Mouse (Mus musculus): Measurements from ENCODE around the gene Gm17655.

Gene Gm17655

DNA sequence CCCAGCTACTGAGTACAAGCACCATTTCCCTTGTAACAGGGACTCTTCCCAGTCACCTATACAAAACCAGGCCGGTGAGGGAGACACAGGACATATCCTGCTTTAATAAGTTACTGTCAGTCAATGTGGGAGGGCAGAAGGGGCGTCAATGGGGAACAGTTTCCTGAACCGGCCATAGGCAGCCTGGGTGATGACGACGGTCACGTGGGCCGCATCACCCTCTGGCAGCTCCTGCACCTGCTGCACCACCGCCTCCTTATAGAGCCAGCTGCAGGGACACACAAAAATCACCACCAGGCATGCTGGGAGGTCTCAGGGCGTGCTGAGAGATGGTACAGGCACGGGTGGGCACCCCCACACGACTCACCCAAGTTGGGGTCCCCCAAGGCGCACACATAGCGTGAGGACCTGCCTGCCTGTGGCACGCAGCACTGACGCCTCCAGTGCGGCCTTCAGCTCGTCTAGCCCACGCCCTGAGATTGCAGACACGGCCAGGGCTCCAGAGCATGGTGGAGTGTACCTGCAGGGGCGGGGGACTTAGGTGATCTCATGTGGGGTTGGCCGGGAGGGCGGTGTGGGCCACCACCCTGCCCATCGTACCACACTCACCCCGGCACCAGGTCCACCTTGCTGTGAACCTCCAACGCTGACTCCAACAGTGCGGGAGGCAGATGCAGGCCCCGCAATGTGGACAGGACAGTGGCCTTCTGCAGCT is 31.7 kb upstream of the Gm17655 start:
- Histone ChIP-seq H3K36me3 (ENCODE audit: insufficient read depth, low read length) (peaks cover 50% of the 10 kb centered on the region), H3K27me3 (ENCODE audit: insufficient read depth, low read length) (no peaks in the 10 kb centered on the region), H3K9me3 (ENCODE audit: low read length) (no peaks in the 10 kb centered on the region), H3K4me3 (replicated peaks; ENCODE audit: low read length) (peak overlapping the region; percentile 94), H3K4me1 (replicated peaks; ENCODE audit: low read depth, low read length) (peaks cover 83% of the 10 kb centered on the region)
- TF ChIP-seq CTCF (conservative IDR thresholded peaks at IDR 0.05; ENCODE audit: low read length) (no peak), POU5F1 (IDR thresholded peaks at IDR 0.05; ENCODE audit: borderline replicate concordance, low read length) (no peak), NANOG (IDR thresholded peaks at IDR 0.05; ENCODE audit: borderline replicate concordance, low read length) (no peak)

DNA sequence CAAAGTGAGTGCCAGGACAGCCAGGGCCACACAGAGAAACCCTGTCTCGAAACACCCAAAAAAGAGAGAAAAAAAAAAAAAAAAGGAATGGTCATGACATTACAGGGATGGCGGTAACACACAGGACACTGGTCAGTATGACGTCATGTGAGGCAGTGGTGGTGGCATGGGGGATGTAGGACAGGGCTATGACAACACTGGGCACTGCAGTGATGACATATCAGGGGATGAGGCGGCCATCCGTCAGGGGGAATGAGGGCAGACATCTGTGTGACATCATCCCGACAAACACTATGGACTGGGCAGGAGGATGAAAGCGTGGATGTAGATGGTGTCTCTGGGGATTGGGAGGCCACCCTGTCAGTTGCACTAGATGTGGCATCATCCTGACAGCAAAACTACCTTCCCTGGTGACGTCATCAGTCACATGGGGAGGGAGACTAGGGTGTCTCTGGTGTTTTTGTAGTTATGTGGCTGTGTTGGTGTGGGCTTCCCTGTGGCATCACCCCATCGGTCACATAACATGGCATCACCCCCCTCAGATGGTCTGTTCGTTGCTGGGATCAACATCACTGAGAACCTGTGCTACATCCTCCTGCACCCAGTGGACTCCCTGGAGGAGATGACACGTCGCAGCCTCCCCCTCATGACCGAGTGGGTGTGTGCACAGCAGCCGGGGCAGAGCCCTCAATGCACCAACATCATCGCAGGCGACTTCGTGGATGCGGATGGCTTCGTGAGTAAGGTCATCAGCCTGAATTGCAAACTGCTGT is 30.7 kb upstream of the Gm17655 start:
- Histone ChIP-seq H3K9me3 (ENCODE audit: low read length) (no peaks in the 10 kb centered on the region), H3K36me3 (ENCODE audit: insufficient read depth, low read length) (peaks cover 50% of the 10 kb centered on the region), H3K4me3 (replicated peaks; ENCODE audit: low read length) (peak overlapping the region; percentile 94; the same call in 1 of the 2 replicates), H3K27me3 (ENCODE audit: insufficient read depth, low read length) (no peaks in the 10 kb centered on the region), H3K4me1 (replicated peaks; ENCODE audit: low read depth, low read length) (peaks cover 85% of the 10 kb centered on the region)
- TF ChIP-seq CTCF (conservative IDR thresholded peaks at IDR 0.05; ENCODE audit: low read length), result no peak
- TF ChIP-seq NANOG (IDR thresholded peaks at IDR 0.05; ENCODE audit: borderline replicate concordance, low read length), result no peak
- TF ChIP-seq POU5F1 (IDR thresholded peaks at IDR 0.05; ENCODE audit: borderline replicate concordance, low read length), result no peak

- H3K4me3 ChIP-seq (replicated peaks; ENCODE audit: low read length), result peak overlapping the region; percentile 69
- H3K36me3 ChIP-seq (ENCODE audit: insufficient read depth, low read length), result peaks cover 50% of the 10 kb centered on the region
- no peaks in the 10 kb centered on the region for H3K27me3 ChIP-seq (ENCODE audit: insufficient read depth, low read length)
- peaks cover 91% of the 10 kb centered on the region for H3K4me1 ChIP-seq (replicated peaks; ENCODE audit: low read depth, low read length)
- TF ChIP-seq NANOG (IDR thresholded peaks at IDR 0.05; ENCODE audit: borderline replicate concordance, low read length), result no peak
- no peak for TF ChIP-seq POU5F1 (IDR thresholded peaks at IDR 0.05; ENCODE audit: borderline replicate concordance, low read length)
- no peak for TF ChIP-seq CTCF (conservative IDR thresholded peaks at IDR 0.05; ENCODE audit: low read length)
- H3K9me3 ChIP-seq (ENCODE audit: low read length), result no peaks in the 10 kb centered on the region
Observed at GRCm38 (mm10) chr5:110102429-110102828, 30.1 kb upstream of the Gm17655 start.

GRCm38 (mm10) chr5:110101716-110102347 is 29.5 kb upstream of the Gm17655 start:
- Histone ChIP-seq H3K4me3 (replicated peaks; ENCODE audit: low read length) (peak overlapping the region; percentile 69), H3K9me3 (ENCODE audit: low read length) (no peaks in the 10 kb centered on the region), H3K4me1 (replicated peaks; ENCODE audit: low read depth, low read length) (peaks cover 97% of the 10 kb centered on the region), H3K27me3 (ENCODE audit: insufficient read depth, low read length) (no peaks in the 10 kb centered on the region), H3K36me3 (ENCODE audit: insufficient read depth, low read length) (peaks cover 49% of the 10 kb centered on the region)
- TF ChIP-seq NANOG (IDR thresholded peaks at IDR 0.05; ENCODE audit: borderline replicate concordance, low read length), result no peak
- no peak for TF ChIP-seq CTCF (conservative IDR thresholded peaks at IDR 0.05; ENCODE audit: low read length)
- no peak for TF ChIP-seq POU5F1 (IDR thresholded peaks at IDR 0.05; ENCODE audit: borderline replicate concordance, low read length)

DNA sequence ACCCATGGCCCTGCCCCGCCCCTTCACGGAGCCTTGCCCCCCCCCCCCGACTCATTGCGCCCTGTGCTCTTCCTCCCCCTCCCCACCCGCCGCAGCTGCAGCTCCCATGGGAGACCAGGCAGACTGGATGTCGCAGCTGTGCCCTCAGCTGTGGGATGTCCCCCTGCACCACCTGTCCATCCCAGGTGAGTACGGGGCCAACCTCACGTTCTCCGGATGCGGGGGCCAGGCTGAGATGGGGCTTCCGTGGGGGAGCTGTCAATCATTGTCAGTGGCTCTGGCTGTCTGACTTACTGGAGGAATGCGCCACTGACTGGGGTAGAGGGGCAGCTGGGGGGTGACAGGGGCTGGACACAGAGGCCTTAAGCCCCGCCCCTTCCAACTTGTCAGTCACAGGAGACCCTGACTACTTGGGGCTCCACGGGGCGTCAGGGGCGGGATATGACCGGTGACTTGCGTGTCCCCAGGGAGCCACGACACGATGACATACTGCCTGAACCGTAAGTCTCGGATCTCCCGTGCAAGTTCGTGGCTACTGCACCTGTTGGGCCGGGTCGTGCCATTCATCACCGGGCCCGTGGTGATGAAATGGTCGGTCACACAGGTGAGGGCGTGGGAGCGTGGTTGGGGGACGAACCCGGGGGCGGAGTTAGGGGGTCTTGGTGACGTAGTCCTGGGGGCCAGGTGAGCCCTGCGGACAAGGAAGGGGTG is 28.8 kb upstream of the Gm17655 start:
- H3K4me1 ChIP-seq (replicated peaks; ENCODE audit: low read depth, low read length), result peaks cover 94% of the 10 kb centered on the region
- H3K36me3 ChIP-seq (ENCODE audit: insufficient read depth, low read length), result peaks cover 42% of the 10 kb centered on the region
- H3K4me3 ChIP-seq (replicated peaks; ENCODE audit: low read length), result peak overlapping the region; percentile 69
- H3K9me3 ChIP-seq (ENCODE audit: low read length), result no peaks in the 10 kb centered on the region
- TF ChIP-seq NANOG (IDR thresholded peaks at IDR 0.05; ENCODE audit: borderline replicate concordance, low read length) (no peak), POU5F1 (IDR thresholded peaks at IDR 0.05; ENCODE audit: borderline replicate concordance, low read length) (no peak), CTCF (conservative IDR thresholded peaks at IDR 0.05; ENCODE audit: low read length) (no peak)
- no peaks in the 10 kb centered on the region for H3K27me3 ChIP-seq (ENCODE audit: insufficient read depth, low read length)

GRCm38 (mm10) chr5:110099656-110100580 is 27.6 kb upstream of the Gm17655 start, which contains the start of gene Plcxd1:
Plcxd1 (plus strand) TSS chr5:110099969.
- peak within 1 kb of the TSS; percentile 69 for H3K4me3 ChIP-seq (replicated peaks; ENCODE audit: low read length)
- H3K9me3 ChIP-seq (ENCODE audit: low read length), result no peaks in the 10 kb centered on the region
- no peak for TF ChIP-seq NANOG (IDR thresholded peaks at IDR 0.05; ENCODE audit: borderline replicate concordance, low read length)
- 0 out of 2 replicates have a peak, but pooled peaks have one; percentile 3 for TF ChIP-seq CTCF (conservative IDR thresholded peaks at IDR 0.05; ENCODE audit: low read length)
- peaks cover 93% of the 10 kb centered on the region for H3K4me1 ChIP-seq (replicated peaks; ENCODE audit: low read depth, low read length)
- no peaks in the 10 kb centered on the region for H3K27me3 ChIP-seq (ENCODE audit: insufficient read depth, low read length)
- H3K36me3 ChIP-seq (ENCODE audit: insufficient read depth, low read length), result peaks cover 30% of the 10 kb centered on the region

DNA sequence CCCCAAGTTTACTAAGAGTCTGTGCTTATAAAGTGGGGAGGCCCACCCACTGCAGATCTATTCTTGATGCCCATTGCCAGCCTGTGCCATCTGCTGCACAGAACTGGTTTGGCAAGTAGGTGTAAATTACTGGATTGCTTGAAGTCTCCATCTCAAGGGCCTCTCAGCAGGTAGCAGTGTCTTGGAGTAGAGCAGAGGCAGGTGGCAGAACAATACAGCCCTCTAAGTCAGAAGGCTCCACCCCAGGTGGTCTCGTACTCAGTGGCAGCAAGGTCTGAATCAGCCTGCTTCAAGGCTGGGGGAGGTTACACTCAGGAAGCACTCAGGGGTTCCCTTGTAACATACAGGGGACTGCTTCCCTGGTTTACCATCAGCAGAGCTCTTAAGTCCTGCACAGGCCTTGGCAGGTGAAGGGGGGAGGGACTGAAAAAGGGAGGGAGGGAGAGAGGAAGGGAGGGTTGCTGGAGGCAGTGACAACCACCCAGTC is 26.7 kb upstream of the Gm17655 start:
- Histone ChIP-seq H3K9me3 (ENCODE audit: low read length) (no peaks in the 10 kb centered on the region), H3K4me3 (replicated peaks; ENCODE audit: low read length) (peak overlapping the region; percentile 61), H3K4me1 (replicated peaks; ENCODE audit: low read depth, low read length) (peaks cover 86% of the 10 kb centered on the region), H3K27me3 (ENCODE audit: insufficient read depth, low read length) (no peaks in the 10 kb centered on the region), H3K36me3 (ENCODE audit: insufficient read depth, low read length) (peaks cover 21% of the 10 kb centered on the region)
- TF ChIP-seq NANOG (IDR thresholded peaks at IDR 0.05; ENCODE audit: borderline replicate concordance, low read length) (peak; percentile 90), POU5F1 (IDR thresholded peaks at IDR 0.05; ENCODE audit: borderline replicate concordance, low read length) (no peak)
